Mouse (Mus musculus) brain, embryonic 14.5 days (tissue): Measurements from ENCODE around the gene Zmynd19.

ENCODE experiments used
- CTCF ChIP-seq: fragments of 200-500 bp; IDR thresholded peaks from 2 replicates; pipeline ENCODE4 v1.5.1; 2012; ENCODE audit warnings: inconsistent platforms, mild to moderate bottlenecking, moderate library complexity, borderline replicate concordance; ENCODE audit not compliant: insufficient read depth, insufficient read length; ENCODE audit errors: extremely low read depth
- POLR2A ChIP-seq: fragments of 200-500 bp; IDR thresholded peaks from 2 replicates; pipeline ENCODE4 v1.6.1; 2012; ENCODE audit warnings: mild to moderate bottlenecking, inconsistent platforms, borderline replicate concordance; ENCODE audit not compliant: poor library complexity, insufficient read depth, insufficient read length, severe bottlenecking; ENCODE audit errors: extremely low read depth

- no peak for TF ChIP-seq CTCF
- no peak for TF ChIP-seq POLR2A
Observed at GRCm38 (mm10) chr2:25006767-25007166, 57.2 kb downstream of the Zmynd19 start.
